Mouse (Mus musculus) midbrain, postnatal 0 days (tissue): ENCODE measurements at regions not wholly inside any gene's neighbourhood (a gene's known extent, or its start where the extent isn't known, plus 50 kb on each side); places are given as distances from the start of the nearest gene placed in this dataset.
"Not testable (repeated sequence)": the region's sequence is repeated elsewhere in the genome, so short reads cannot be mapped to it uniquely, and the experiment has no call there.

ENCODE experiments used
- ATAC-seq: fragments of 200-750 bp; cut with Nextera tagmentation; 2 replicates; pipeline ENCODE4 v1.8.0; 2017; ENCODE audit warnings: moderate number of reproducible peaks, mild to moderate bottlenecking, moderate TSS enrichment, moderate library complexity; ENCODE audit not compliant: low FRiP score
- DNase-seq: peaks from one replicate; pipeline ENCODE4 v3.0.0-alpha.2; 2015; ENCODE audit warnings: low spot score
- H3K27ac ChIP-seq: fragments of 300-500 bp; sonication (generic); 2 replicates; pipeline ENCODE4 v1.5.1; 2014; ENCODE audit warnings: low read depth, mild to moderate bottlenecking, low read length, mixed read lengths
- H3K27me3 ChIP-seq: fragments of 300-500 bp; sonication (generic); 2 replicates; pipeline ENCODE4 v1.6.1; 2014; ENCODE audit warnings: low read length, control low read depth, mixed read lengths; ENCODE audit not compliant: insufficient read depth
- H3K36me3 ChIP-seq: fragments of 300-500 bp; sonication (generic); 2 replicates; pipeline ENCODE4 v1.6.1; 2014; ENCODE audit warnings: low read length, control low read depth, mixed read lengths; ENCODE audit not compliant: insufficient read depth
- H3K4me1 ChIP-seq: fragments of 300-500 bp; sonication (generic); 2 replicates; pipeline ENCODE4 v1.6.1; 2014; ENCODE audit warnings: mild to moderate bottlenecking, control low read depth, antibody characterized with exemption, low read length, mixed read lengths; ENCODE audit not compliant: insufficient read depth
- H3K4me2 ChIP-seq: fragments of 300-500 bp; sonication (generic); 2 replicates; pipeline ENCODE4 v1.6.1; 2014; ENCODE audit warnings: low read depth, mild to moderate bottlenecking, low read length, mixed read lengths; ENCODE audit not compliant: poor library complexity, severe bottlenecking
- H3K4me3 ChIP-seq: fragments of 300-500 bp; sonication (generic); 2 replicates; pipeline ENCODE4 v1.5.1; 2014; ENCODE audit warnings: low read depth, mild to moderate bottlenecking, low read length, moderate library complexity
- H3K9ac ChIP-seq: fragments of 300-500 bp; sonication (generic); replicated peaks from 2 replicates; pipeline ENCODE4 v1.6.1; 2014; ENCODE audit warnings: mild to moderate bottlenecking, low read length, moderate library complexity, mixed read lengths; ENCODE audit not compliant: poor library complexity, severe bottlenecking
- H3K9me3 ChIP-seq: fragments of 300-500 bp; sonication (generic); 2 replicates; pipeline ENCODE4 v1.6.1; 2016; ENCODE audit warnings: low read length, control low read depth
- CTCF ChIP-seq: IDR thresholded peaks from 2 replicates; pipeline ENCODE4 v1.5.1; 2016; ENCODE audit warnings: antibody characterized with exemption, mild to moderate bottlenecking
- WGBS: fragments of 180-500 bp; shearing (Covaris S2); extraction: QIAGEN DNeasy Blood & Tissue Kit; methylation state at CpG from one replicate; pipeline ENCODE4 v1.1.7; 2014; 5-methylcytosine and 5-hydroxymethylcytosine counted together

- Histone ChIP-seq H3K27me3 (no peaks in the 10 kb centered on the region), H3K9ac (no peak overlapping the region), H3K36me3 (no peaks in the 10 kb centered on the region), H3K9me3 (no peaks in the 10 kb centered on the region), H3K27ac (no peak overlapping the region), H3K4me2 (no peak overlapping the region), H3K4me1 (no peaks in the 10 kb centered on the region), H3K4me3 (no peak overlapping the region)
- no peak for TF ChIP-seq CTCF
- DNase-seq: no peak
- no peak for ATAC-seq
- WGBS: 47% methylated on average over 6 of the region's 6 CpGs
Measured at GRCm38 (mm10) chr16:8184781-8185180, 240.2 kb downstream of the Tmem114 start.

- H3K9me3 ChIP-seq: no peaks in the 10 kb centered on the region
- H3K4me2 ChIP-seq: no peak overlapping the region
- no peak overlapping the region for H3K4me3 ChIP-seq
- no peaks in the 10 kb centered on the region for H3K4me1 ChIP-seq
- H3K27me3 ChIP-seq: no peaks in the 10 kb centered on the region
- DNase-seq (peak; percentile 85), ATAC-seq (no peak)
- no peak overlapping the region for H3K27ac ChIP-seq
- no peaks in the 10 kb centered on the region for H3K36me3 ChIP-seq
- TF ChIP-seq CTCF: no peak
- WGBS: 37% methylated on average over 1 of the region's 1 CpGs
- no peak overlapping the region for H3K9ac ChIP-seq
Measured at GRCm38 (mm10) chr16:8178946-8179345, 246.0 kb downstream of the Tmem114 start.

GRCm38 (mm10) chr16:8177226-8177625 lies 247.7 kb downstream of the Tmem114 start:
- H3K9me3 ChIP-seq, H3K27ac ChIP-seq, H3K4me2 ChIP-seq, H3K9ac ChIP-seq, H3K4me3 ChIP-seq, H3K27me3 ChIP-seq, ATAC-seq, H3K36me3 ChIP-seq, DNase-seq, H3K4me1 ChIP-seq: not testable (repeated sequence)
- 94% methylated on average over 7 of the region's 7 CpGs for WGBS

- WGBS: 80% methylated on average over 6 of the region's 6 CpGs
- no peaks in the 10 kb centered on the region for H3K4me1 ChIP-seq
- no peaks in the 10 kb centered on the region for H3K36me3 ChIP-seq
- no peak overlapping the region for H3K27ac ChIP-seq
- DNase-seq: no peak
- no peak for ATAC-seq
- TF ChIP-seq CTCF: no peak
- H3K9me3 ChIP-seq: no peaks in the 10 kb centered on the region
- no peak overlapping the region for H3K9ac ChIP-seq
- no peak overlapping the region for H3K4me2 ChIP-seq
- no peaks in the 10 kb centered on the region for H3K27me3 ChIP-seq
- no peak overlapping the region for H3K4me3 ChIP-seq
Measured at GRCm38 (mm10) chr16:8176126-8176525, 248.8 kb downstream of the Tmem114 start.
